Mouse (Mus musculus) liver, adult 2 months (tissue): ENCODE results near the gene Dna2.
"Not testable (repeated sequence)": the region's sequence is repeated elsewhere in the genome, so short reads cannot be mapped to it uniquely, and the experiment has no call there.

Source experiments
- CTCF ChIP-seq: fragments of 200-500 bp; IDR thresholded peaks from 2 replicates; pipeline ENCODE4 v1.5.1; 2011; ENCODE audit warnings: low read depth, low read length, control low read depth
- POLR2A ChIP-seq: fragments of 200-500 bp; IDR thresholded peaks from 2 replicates; pipeline ENCODE4 v1.6.1; 2011; ENCODE audit warnings: low read length, control low read depth; ENCODE audit not compliant: insufficient read depth; ENCODE audit errors: extremely low read depth

DNA sequence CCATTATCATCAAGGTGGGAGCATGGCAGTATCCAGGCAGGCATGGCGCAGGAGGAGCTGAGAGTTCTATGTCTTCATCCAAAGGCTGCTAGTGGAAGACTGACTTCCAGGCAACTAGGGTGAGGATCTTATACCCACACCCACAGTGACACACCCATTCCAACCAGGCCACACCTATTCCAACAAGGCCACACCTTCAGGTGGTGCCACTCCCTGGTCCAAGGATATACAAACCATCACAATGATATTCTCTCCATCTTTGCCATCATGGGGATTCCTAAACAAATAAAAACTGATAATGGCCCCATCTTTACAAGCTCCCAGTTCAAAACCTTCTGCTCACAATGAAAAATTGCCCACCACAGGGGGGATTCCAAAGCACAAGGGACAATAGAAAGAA lies 37.9 kb upstream of the Dna2 start, which contains the start of gene Tet1:
- not testable (repeated sequence) for TF ChIP-seq POLR2A, CTCF
